Mouse (Mus musculus): ENCODE results near the gene Cep55. TPM values are rescaled to one million over a fixed set of nuclear protein-coding genes. Genes with fewer than 3 reads are reported as not detected.

Cep55 gene
- polyA plus RNA-seq, 1 experiment = 0.94 TPM

- no peak overlapping the region for H3K4me3 ChIP-seq (ENCODE audit: extremely low read depth, insufficient read depth, insufficient read length)
- 10% methylated on average over 6 of the region's 6 CpGs for WGBS
- peaks cover 5% of the 10 kb centered on the region; the same call in 1 of the 2 replicates for H3K4me1 ChIP-seq (ENCODE audit: control insufficient read depth, insufficient read depth, insufficient read length)
- no peaks in the 10 kb centered on the region for H3K27me3 ChIP-seq (ENCODE audit: control insufficient read depth, insufficient read depth, low read length)
- DNase-seq (ENCODE audit: low read depth in 1 of 2, low spot score in 2 of 2) = no peak
- no peaks in the 10 kb centered on the region for H3K36me3 ChIP-seq (ENCODE audit: control insufficient read depth, insufficient read depth, low read length)
- TF ChIP-seq POLR2A (IDR thresholded peaks at IDR 0.05; ENCODE audit: low read depth, low read length) (no peak), CTCF (IDR thresholded peaks at IDR 0.05; ENCODE audit: extremely low read depth, insufficient read depth, insufficient read length, insufficient replicate concordance) (no peak)
- no peak overlapping the region for H3K27ac ChIP-seq (ENCODE audit: insufficient read depth, low read length)
Observed at GRCm38 (mm10) chr19:38055798-38056197, 987 bp downstream of the Cep55 start.

GRCm38 (mm10) chr19:38056276-38056675 is 1.5 kb downstream of the Cep55 start:
- H3K4me1 ChIP-seq (ENCODE audit: control insufficient read depth, insufficient read depth, insufficient read length) = peaks cover 5% of the 10 kb centered on the region; the same call in 1 of the 2 replicates
- WGBS = 42% methylated on average over 3 of the region's 3 CpGs
- no peaks in the 10 kb centered on the region for H3K27me3 ChIP-seq (ENCODE audit: control insufficient read depth, insufficient read depth, low read length)
- H3K27ac ChIP-seq (ENCODE audit: insufficient read depth, low read length) = no peak overlapping the region
- H3K36me3 ChIP-seq (ENCODE audit: control insufficient read depth, insufficient read depth, low read length) = no peaks in the 10 kb centered on the region
- TF ChIP-seq CTCF (IDR thresholded peaks at IDR 0.05; ENCODE audit: extremely low read depth, insufficient read depth, insufficient read length, insufficient replicate concordance) (no peak), POLR2A (IDR thresholded peaks at IDR 0.05; ENCODE audit: low read depth, low read length) (no peak)
- H3K4me3 ChIP-seq (ENCODE audit: extremely low read depth, insufficient read depth, insufficient read length) = no peak overlapping the region
- no peak for DNase-seq (ENCODE audit: low read depth in 1 of 2, low spot score in 2 of 2)

- no peak for DNase-seq (ENCODE audit: low read depth in 1 of 2, low spot score in 2 of 2)
- 90% methylated on average over 8 of the region's 8 CpGs for WGBS
- Histone ChIP-seq H3K27ac (ENCODE audit: insufficient read depth, low read length) (no peak overlapping the region), H3K27me3 (ENCODE audit: control insufficient read depth, insufficient read depth, low read length) (no peaks in the 10 kb centered on the region), H3K36me3 (ENCODE audit: control insufficient read depth, insufficient read depth, low read length) (no peaks in the 10 kb centered on the region), H3K4me3 (ENCODE audit: extremely low read depth, insufficient read depth, insufficient read length) (no peak overlapping the region), H3K4me1 (ENCODE audit: control insufficient read depth, insufficient read depth, insufficient read length) (peaks cover 5% of the 10 kb centered on the region; the same call in 1 of the 2 replicates)
- no peak for TF ChIP-seq POLR2A (IDR thresholded peaks at IDR 0.05; ENCODE audit: low read depth, low read length)
- no peak for TF ChIP-seq CTCF (IDR thresholded peaks at IDR 0.05; ENCODE audit: extremely low read depth, insufficient read depth, insufficient read length, insufficient replicate concordance)
Observed at GRCm38 (mm10) chr19:38056931-38057330, 2.1 kb downstream of the Cep55 start.

GRCm38 (mm10) chr19:38063201-38063600 is 8.4 kb downstream of the Cep55 start:
- no peak for DNase-seq (ENCODE audit: low read depth in 1 of 2, low spot score in 2 of 2)
- Histone ChIP-seq H3K36me3 (ENCODE audit: control insufficient read depth, insufficient read depth, low read length) (no peaks in the 10 kb centered on the region), H3K27ac (ENCODE audit: insufficient read depth, low read length) (no peak overlapping the region), H3K4me3 (ENCODE audit: extremely low read depth, insufficient read depth, insufficient read length) (no peak overlapping the region), H3K27me3 (ENCODE audit: control insufficient read depth, insufficient read depth, low read length) (no peaks in the 10 kb centered on the region), H3K4me1 (ENCODE audit: control insufficient read depth, insufficient read depth, insufficient read length) (no peaks in the 10 kb centered on the region)
- WGBS = 89% methylated on average over 3 of the region's 3 CpGs
- no peak for TF ChIP-seq POLR2A (IDR thresholded peaks at IDR 0.05; ENCODE audit: low read depth, low read length)
- no peak for TF ChIP-seq CTCF (IDR thresholded peaks at IDR 0.05; ENCODE audit: extremely low read depth, insufficient read depth, insufficient read length, insufficient replicate concordance)

GRCm38 (mm10) chr19:38064051-38064450 is 9.2 kb downstream of the Cep55 start:
- 93% methylated on average over 1 of the region's 1 CpGs for WGBS
- Histone ChIP-seq H3K27ac (ENCODE audit: insufficient read depth, low read length) (no peak overlapping the region), H3K4me3 (ENCODE audit: extremely low read depth, insufficient read depth, insufficient read length) (no peak overlapping the region), H3K36me3 (ENCODE audit: control insufficient read depth, insufficient read depth, low read length) (no peaks in the 10 kb centered on the region), H3K27me3 (ENCODE audit: control insufficient read depth, insufficient read depth, low read length) (no peaks in the 10 kb centered on the region), H3K4me1 (ENCODE audit: control insufficient read depth, insufficient read depth, insufficient read length) (no peaks in the 10 kb centered on the region)
- DNase-seq (ENCODE audit: low read depth in 1 of 2, low spot score in 2 of 2) = no peak
- TF ChIP-seq CTCF (IDR thresholded peaks at IDR 0.05; ENCODE audit: extremely low read depth, insufficient read depth, insufficient read length, insufficient replicate concordance) (no peak), POLR2A (IDR thresholded peaks at IDR 0.05; ENCODE audit: low read depth, low read length) (no peak)

GRCm38 (mm10) chr19:38073226-38073625 is 18.4 kb downstream of the Cep55 start:
- H3K36me3 ChIP-seq (ENCODE audit: control insufficient read depth, insufficient read depth, low read length) = peaks cover 2% of the 10 kb centered on the region; the same call in 1 of the 2 replicates
- no peaks in the 10 kb centered on the region for H3K4me1 ChIP-seq (ENCODE audit: control insufficient read depth, insufficient read depth, insufficient read length)
- TF ChIP-seq CTCF (IDR thresholded peaks at IDR 0.05; ENCODE audit: extremely low read depth, insufficient read depth, insufficient read length, insufficient replicate concordance) (no peak), POLR2A (IDR thresholded peaks at IDR 0.05; ENCODE audit: low read depth, low read length) (no peak)
- no peak overlapping the region for H3K27ac ChIP-seq (ENCODE audit: insufficient read depth, low read length)
- 97% methylated on average over 5 of the region's 5 CpGs for WGBS
- H3K27me3 ChIP-seq (ENCODE audit: control insufficient read depth, insufficient read depth, low read length) = no peaks in the 10 kb centered on the region
- no peak overlapping the region for H3K4me3 ChIP-seq (ENCODE audit: extremely low read depth, insufficient read depth, insufficient read length)
- no peak for DNase-seq (ENCODE audit: low read depth in 1 of 2, low spot score in 2 of 2)

GRCm38 (mm10) chr19:38075051-38075450 is 20.2 kb downstream of the Cep55 start:
- Histone ChIP-seq H3K4me1 (ENCODE audit: control insufficient read depth, insufficient read depth, insufficient read length) (no peaks in the 10 kb centered on the region), H3K4me3 (ENCODE audit: extremely low read depth, insufficient read depth, insufficient read length) (no peak overlapping the region), H3K36me3 (ENCODE audit: control insufficient read depth, insufficient read depth, low read length) (peaks cover 2% of the 10 kb centered on the region; the same call in 1 of the 2 replicates), H3K27me3 (ENCODE audit: control insufficient read depth, insufficient read depth, low read length) (no peaks in the 10 kb centered on the region), H3K27ac (ENCODE audit: insufficient read depth, low read length) (no peak overlapping the region)
- no peak for DNase-seq (ENCODE audit: low read depth in 1 of 2, low spot score in 2 of 2)
- TF ChIP-seq CTCF (IDR thresholded peaks at IDR 0.05; ENCODE audit: extremely low read depth, insufficient read depth, insufficient read length, insufficient replicate concordance) = no peak
- TF ChIP-seq POLR2A (IDR thresholded peaks at IDR 0.05; ENCODE audit: low read depth, low read length) = no peak
- 91% methylated on average over 11 of the region's 11 CpGs for WGBS
